Comparison of ENCODE assay signal across 23 mouse cellular contexts in the genomic region with DNA sequence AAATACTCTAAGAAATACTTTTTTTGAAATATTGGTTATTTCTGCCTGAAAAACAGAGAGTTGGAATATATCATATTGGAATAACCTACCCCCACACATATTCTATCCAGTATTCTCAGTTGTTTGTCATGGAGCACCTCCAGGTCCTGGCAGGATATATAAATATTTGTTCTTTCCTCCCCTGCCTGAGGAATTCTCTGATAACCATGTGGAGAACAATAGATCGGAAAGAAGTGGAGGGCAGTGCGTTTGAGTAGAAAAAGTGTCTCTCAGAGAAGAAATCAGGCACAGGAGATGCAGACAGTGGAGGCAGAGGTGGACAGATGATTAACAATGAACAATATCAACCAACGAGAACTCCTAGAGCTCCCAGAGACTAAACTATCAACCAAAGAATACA.
A peak's percentile ranks its signal among the peaks of the same experiment; 100 is the strongest.
DNase-seq lines count a peak whose midpoint lies in the region; ATAC-seq and TF ChIP-seq lines count a peak whose summit lies in the region.
"Had no signal": no experiment of that assay in that cellular context is flagged by ENCODE, and none has a peak within 500 bp of the region (broad histone marks: within the 10 kb centered on the region; RNA-seq: fewer than 3 reads in every experiment).

No protein-coding gene starts in this region.

- TF ChIP-seq EP300 in heart, postnatal 0 days (IDR thresholded peaks at IDR 0.05; ENCODE audit: low read depth), result no peak

- no peaks in the 10 kb centered on the region for H3K4me1 ChIP-seq in heart, embryonic 11.5 days (ENCODE audit: control insufficient read depth, insufficient read depth, low read length)
- H3K4me1 ChIP-seq in heart, embryonic 14.5 days (ENCODE audit: control insufficient read depth in 2 of 2, insufficient read depth in 2 of 2, low read length in 2 of 2), result no peaks in the 10 kb centered on the region
- no peaks in the 10 kb centered on the region for H3K4me1 ChIP-seq in heart, postnatal 0 days (ENCODE audit: control insufficient read depth, insufficient read depth)
- H3K4me1 ChIP-seq: embryonic facial prominence, embryonic 12.5 days; embryonic facial prominence, embryonic 15.5 days; hindbrain, embryonic 12.5 days; hindbrain, embryonic 15.5 days had no signal

- no peaks in the 10 kb centered on the region for H3K9me3 ChIP-seq in heart, embryonic 11.5 days (replicated peaks; ENCODE audit: control insufficient read depth, low read length)
- no peaks in the 10 kb centered on the region for H3K9me3 ChIP-seq in heart, embryonic 14.5 days (ENCODE audit: control insufficient read depth, low read length)
- no peaks in the 10 kb centered on the region for H3K9me3 ChIP-seq in heart, postnatal 0 days (replicated peaks; ENCODE audit: control insufficient read depth, low read length)
- H3K9me3 ChIP-seq: embryonic facial prominence, embryonic 12.5 days; embryonic facial prominence, embryonic 15.5 days; hindbrain, embryonic 12.5 days; hindbrain, embryonic 15.5 days had no signal

- intact Hi-C loops in heart, postnatal 14 days (cut with DNase I), result no loop called here
- intact Hi-C loops in heart, postnatal 36 days (cut with DNase I), result no loop called here

- H3K4me3 ChIP-seq in heart, embryonic 11.5 days (ENCODE audit: low read depth, low read length), result no peak overlapping the region
- H3K4me3 ChIP-seq in heart, embryonic 14.5 days (ENCODE audit: control insufficient read depth in 1 of 2, insufficient read depth in 1 of 2, low read depth in 1 of 2, low read length in 2 of 2), result no peak overlapping the region
- no peak overlapping the region for H3K4me3 ChIP-seq in heart, postnatal 0 days (ENCODE audit: low read depth, low read length)
- H3K4me3 ChIP-seq: embryonic facial prominence, embryonic 12.5 days; embryonic facial prominence, embryonic 15.5 days; gastrocnemius, adult 2 months; hindbrain, embryonic 12.5 days; hindbrain, embryonic 15.5 days had no signal

- H3K9ac ChIP-seq in heart, embryonic 11.5 days (ENCODE audit: low read depth, low read length), result no peak overlapping the region
- no peak overlapping the region for H3K9ac ChIP-seq in heart, embryonic 14.5 days (ENCODE audit: low read length)
- no peak overlapping the region for H3K9ac ChIP-seq in heart, postnatal 0 days (replicated peaks; ENCODE audit: low read depth, low read length)
- H3K9ac ChIP-seq: embryonic facial prominence, embryonic 12.5 days; embryonic facial prominence, embryonic 15.5 days; forebrain, postnatal 0 days; hindbrain, embryonic 12.5 days; hindbrain, embryonic 15.5 days had no signal

- 0 out of 2 replicates have a peak, but pooled peaks have one; percentile 57 for ATAC-seq in heart, embryonic 11.5 days (replicated peaks; ENCODE audit: insufficient number of reproducible peaks, low FRiP score, low TSS enrichment)
- no peak for ATAC-seq in heart, embryonic 14.5 days (ENCODE audit: insufficient number of reproducible peaks, insufficient read depth, low FRiP score, low read depth)
- no peak for ATAC-seq in heart, postnatal 0 days (ENCODE audit: insufficient read depth, low read depth)
- ATAC-seq: CD4-positive, CD25-positive, alpha-beta regulatory T cell, adult 4 months; forebrain, embryonic 14.5 days; forebrain, postnatal 0 days; intestine, postnatal 0 days had no signal

- no peaks in the 10 kb centered on the region for H3K27me3 ChIP-seq in heart, embryonic 11.5 days (ENCODE audit: control insufficient read depth, insufficient read depth, low read length)
- no peaks in the 10 kb centered on the region for H3K27me3 ChIP-seq in heart, embryonic 14.5 days (ENCODE audit: control insufficient read depth, insufficient read depth, low read length)
- no peaks in the 10 kb centered on the region for H3K27me3 ChIP-seq in heart, postnatal 0 days (ENCODE audit: control insufficient read depth, insufficient read depth, low read length)
- H3K27me3 ChIP-seq: embryonic facial prominence, embryonic 12.5 days; embryonic facial prominence, embryonic 15.5 days; hindbrain, embryonic 12.5 days; hindbrain, embryonic 15.5 days had no signal

- WGBS in heart, embryonic 11.5 days (ENCODE audit: insufficient replicate concordance), result 51% methylated on average over 3 of the region's 3 CpGs
- WGBS in heart, embryonic 14.5 days, result 53% methylated on average over 3 of the region's 3 CpGs
- 47% methylated on average over 3 of the region's 3 CpGs for WGBS in heart, postnatal 0 days

- no peak for TF ChIP-seq CTCF in heart, postnatal 0 days (IDR thresholded peaks at IDR 0.05; ENCODE audit: low read depth)

- no peak for DNase-seq in heart, postnatal 14 days
- DNase-seq in heart, adult 8-10 months (ENCODE audit: low spot score), result no peak
- peak; percentile 27 for DNase-seq in heart, postnatal 0 days (ENCODE audit: low spot score)
- no peak for DNase-seq in heart, postnatal 36 days
- DNase-seq: adrenal gland, adult 2 months; adrenal gland, postnatal 14 days; cerebellum, adult 11 months; cerebellum, adult 2 months; cerebellum, adult 9-11 months; cerebellum, postnatal 25 days; forebrain, postnatal 0 days; gastrocnemius, adult 2 months; gastrocnemius, postnatal 14 days; kidney, adult 2 months had no signal

- H3K36me3 ChIP-seq in heart, embryonic 11.5 days (ENCODE audit: control insufficient read depth, insufficient read depth, low read length), result no peaks in the 10 kb centered on the region
- H3K36me3 ChIP-seq in heart, embryonic 14.5 days (ENCODE audit: control insufficient read depth, insufficient read depth, low read length), result no peaks in the 10 kb centered on the region
- H3K36me3 ChIP-seq in heart, postnatal 0 days (replicated peaks; ENCODE audit: control insufficient read depth, insufficient read depth, low read length), result no peaks in the 10 kb centered on the region
- H3K36me3 ChIP-seq: embryonic facial prominence, embryonic 12.5 days; embryonic facial prominence, embryonic 15.5 days; hindbrain, embryonic 12.5 days; hindbrain, embryonic 15.5 days had no signal

- no peak overlapping the region for H3K27ac ChIP-seq in heart, embryonic 11.5 days (ENCODE audit: low read depth, low read length)
- H3K27ac ChIP-seq in heart, embryonic 14.5 days (replicated peaks in 1 of 2; ENCODE audit: control insufficient read depth in 1 of 2, insufficient read depth in 1 of 2, low read depth in 2 of 2, low read length in 2 of 2), result peak overlapping the region; percentile 49 to 62; a peak in 3 of 4 replicates
- no peak overlapping the region for H3K27ac ChIP-seq in heart, postnatal 0 days (ENCODE audit: low read depth)
- H3K27ac ChIP-seq: embryonic facial prominence, embryonic 12.5 days; embryonic facial prominence, embryonic 15.5 days; gastrocnemius, adult 2 months; hindbrain, embryonic 12.5 days; hindbrain, embryonic 15.5 days had no signal

- H3K4me2 ChIP-seq in heart, embryonic 11.5 days, result no peak overlapping the region
- no peak overlapping the region for H3K4me2 ChIP-seq in heart, embryonic 14.5 days (ENCODE audit: low read length)
- H3K4me2 ChIP-seq in heart, postnatal 0 days (ENCODE audit: low read depth, low read length), result no peak overlapping the region
- H3K4me2 ChIP-seq: embryonic facial prominence, embryonic 12.5 days; embryonic facial prominence, embryonic 15.5 days; hindbrain, embryonic 12.5 days; hindbrain, embryonic 15.5 days had no signal

Comparison
In these comparisons a context has a peak if more than half of its experiments do, and no peak if none do; other contexts are left out.
1. H3K27ac ChIP-seq: peak in heart, embryonic 14.5 days (2 of 2); none in heart, embryonic 11.5 days (single experiment) and heart, postnatal 0 days (single experiment).